Mouse (Mus musculus): ENCODE data around the gene Msantd1.
A peak's percentile ranks its signal among the peaks of the same experiment; 100 is the strongest.
"Not testable (repeated sequence)": the region's sequence is repeated elsewhere in the genome, so short reads cannot be mapped to it uniquely, and the experiment has no call there.

Gene Msantd1

DNA sequence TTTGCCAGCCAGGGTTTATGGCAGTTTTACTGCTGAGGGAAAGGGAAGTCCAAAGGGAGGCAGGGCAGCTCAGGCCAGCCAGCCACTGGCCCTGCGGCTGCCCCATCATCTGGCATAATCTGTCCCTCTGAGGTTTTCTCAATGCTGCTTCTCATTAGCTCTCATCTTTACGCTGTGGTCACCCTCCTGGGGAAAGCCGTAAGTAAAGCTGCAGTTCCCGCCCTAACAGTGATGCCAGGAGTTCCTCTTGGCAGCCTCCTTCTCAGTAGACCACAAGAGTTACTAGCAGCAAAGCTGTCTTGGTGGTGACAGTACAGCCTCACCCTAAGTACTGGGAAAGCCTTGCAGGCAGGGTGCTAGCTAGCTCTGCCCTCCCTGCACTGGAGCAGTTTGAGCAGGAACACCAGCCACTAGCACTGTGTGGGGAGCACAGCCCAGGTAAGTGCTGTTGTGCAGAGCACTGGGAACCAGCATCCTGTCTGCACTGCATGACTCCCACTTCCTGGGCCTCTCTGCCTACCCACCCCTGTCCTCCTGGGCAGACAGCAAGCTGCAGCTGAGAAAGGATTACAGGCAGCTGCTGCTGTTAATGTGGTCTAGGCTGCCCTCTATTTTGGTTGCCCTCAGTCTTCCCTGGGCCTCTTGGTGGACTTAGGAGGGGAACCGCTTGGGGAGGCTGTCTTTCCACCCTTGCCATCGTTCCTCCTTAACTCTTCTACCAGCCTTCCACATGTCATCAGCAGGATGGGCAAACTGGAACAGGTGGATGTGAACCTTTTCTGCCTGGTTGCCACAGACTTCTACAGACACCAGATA is at the start of gene Msantd1:
Gene Msantd1 (plus strand): TSS at position 103 of the 816 bp plus-strand sequence.
- DNase-seq = no peak

DNA sequence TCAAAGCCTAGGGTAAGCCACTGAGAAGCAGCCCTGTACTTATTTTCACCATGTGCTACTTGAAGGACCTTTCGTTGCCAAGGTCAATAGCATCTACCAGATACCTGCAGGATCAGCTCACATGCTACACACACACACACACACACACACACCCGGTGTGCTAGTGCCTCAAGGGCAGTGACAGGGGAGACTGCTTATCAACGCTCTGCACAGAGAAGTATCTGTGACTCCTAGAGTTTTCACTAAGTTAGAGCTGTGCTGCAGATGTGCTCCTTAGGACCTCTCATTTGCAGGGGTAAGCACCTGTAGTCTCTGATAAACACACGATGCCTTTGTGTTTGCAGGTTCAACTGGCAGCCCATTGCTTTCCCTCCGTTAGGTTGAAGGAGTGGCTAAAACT is 42.4 kb upstream of the Msantd1 start:
- no peak for DNase-seq

DNA sequence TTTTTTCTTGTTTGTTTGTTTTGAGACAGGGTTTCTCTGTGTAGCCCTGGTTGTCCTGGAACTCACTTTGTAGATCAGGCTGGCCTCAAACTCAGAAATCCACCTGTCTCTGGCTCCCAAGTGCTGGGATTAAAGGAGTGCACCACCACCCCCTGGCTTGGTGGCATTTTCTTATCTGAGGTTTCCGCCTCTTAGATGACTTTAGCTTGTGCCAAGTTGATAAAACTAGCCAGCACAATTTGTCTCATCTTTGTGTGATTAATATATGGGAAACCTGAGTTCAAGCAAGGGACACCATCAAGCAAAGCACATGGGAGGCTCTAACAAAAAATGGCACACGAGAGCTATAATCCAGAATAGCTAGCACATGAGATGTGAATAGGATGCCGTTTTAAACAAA is 27.5 kb upstream of the Msantd1 start:
- DNase-seq = not testable (repeated sequence)

DNA sequence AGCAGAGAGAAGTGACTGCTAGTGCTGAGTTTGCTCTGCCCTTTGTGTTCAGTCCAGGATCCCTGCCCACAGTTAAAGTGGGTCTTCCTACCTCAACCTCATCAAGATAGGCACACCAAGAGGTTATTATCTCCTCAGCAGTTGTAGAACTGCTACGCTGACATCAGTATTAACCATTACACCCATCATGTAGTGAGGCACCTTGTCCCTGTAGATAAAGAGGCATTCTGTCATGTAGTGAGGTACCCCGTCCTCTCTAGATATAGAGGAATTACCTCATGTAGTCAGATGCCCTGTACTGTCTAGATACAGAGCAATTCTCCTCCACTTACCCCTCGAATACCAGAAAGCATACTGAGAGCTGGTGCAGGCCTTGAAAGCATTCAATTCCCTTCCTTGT is 26.8 kb upstream of the Msantd1 start:
- no peak for DNase-seq

DNA sequence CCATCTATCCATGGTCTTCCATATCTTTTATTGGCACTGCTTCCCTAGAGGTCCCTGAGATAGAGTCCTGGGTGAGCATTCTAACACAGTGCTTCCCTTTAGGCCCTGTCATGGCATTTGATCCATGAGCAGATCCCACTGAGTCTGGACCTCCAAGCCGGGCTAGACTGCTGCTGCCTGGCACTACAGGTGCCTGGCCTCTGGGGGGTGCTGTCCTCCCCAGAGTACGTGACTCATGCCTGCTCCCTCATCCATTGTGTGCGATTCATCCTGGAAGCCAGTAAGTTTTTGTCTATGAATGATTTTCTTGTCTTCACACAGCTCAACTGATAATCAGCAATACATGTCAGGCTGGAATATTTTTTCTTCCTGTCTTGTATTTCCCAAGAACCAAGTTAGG is 22.6 kb upstream of the Msantd1 start:
- no peak for DNase-seq

DNA sequence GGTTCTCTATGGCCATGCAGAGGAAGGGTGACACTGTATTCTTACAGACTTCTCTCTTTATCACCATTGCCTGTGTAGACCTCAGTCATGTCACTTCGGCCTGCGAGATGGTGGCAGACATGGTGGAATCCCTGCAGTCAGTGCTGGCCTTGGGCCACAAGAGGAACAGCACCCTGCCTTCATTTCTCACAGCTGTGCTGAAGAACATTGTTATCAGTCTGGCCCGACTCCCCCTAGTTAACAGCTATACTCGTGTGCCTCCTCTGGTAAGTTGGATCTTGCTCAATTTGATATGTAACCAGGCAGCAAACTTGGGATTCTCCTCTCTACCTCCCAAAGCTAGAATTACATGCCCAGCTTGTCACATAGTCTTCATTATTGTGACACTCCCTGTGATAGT is 18.6 kb upstream of the Msantd1 start:
- no peak for DNase-seq

DNA sequence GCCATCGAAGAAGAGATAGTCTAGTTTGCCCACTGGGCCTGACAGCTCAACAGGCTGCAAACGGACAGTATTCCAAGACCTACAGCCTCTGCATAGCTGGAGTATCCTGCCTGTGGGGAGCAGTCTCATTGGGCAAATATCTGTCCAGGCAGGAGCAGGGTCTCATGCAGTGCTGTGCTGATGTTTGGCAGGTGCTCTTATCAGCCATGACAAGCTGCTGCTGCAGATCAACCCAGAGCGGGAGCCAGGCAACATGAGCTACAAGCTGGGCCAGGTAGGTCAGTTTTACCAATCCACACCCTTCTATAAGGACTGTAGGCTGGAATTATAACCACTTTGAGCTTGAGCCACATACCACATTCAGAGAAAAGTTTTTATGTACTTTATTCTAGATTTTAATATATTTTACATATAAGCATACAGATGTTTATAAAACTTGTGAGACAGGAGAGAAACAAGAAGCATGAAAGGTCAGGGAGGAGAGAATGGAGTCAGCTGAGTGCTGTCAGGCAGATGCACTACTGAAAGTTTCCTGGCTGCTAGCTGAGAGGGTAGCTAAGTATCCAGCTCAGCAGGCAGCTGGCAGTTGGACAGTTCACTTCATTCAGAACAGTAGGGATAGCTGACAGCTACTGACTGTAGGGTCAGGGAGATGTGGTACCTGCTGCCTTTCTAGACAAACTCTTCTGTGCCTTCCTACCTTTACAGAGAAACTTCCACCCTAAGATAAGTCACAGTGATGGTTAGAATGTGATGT is 10.9 kb upstream of the Msantd1 start:
- DNase-seq = no peak

DNA sequence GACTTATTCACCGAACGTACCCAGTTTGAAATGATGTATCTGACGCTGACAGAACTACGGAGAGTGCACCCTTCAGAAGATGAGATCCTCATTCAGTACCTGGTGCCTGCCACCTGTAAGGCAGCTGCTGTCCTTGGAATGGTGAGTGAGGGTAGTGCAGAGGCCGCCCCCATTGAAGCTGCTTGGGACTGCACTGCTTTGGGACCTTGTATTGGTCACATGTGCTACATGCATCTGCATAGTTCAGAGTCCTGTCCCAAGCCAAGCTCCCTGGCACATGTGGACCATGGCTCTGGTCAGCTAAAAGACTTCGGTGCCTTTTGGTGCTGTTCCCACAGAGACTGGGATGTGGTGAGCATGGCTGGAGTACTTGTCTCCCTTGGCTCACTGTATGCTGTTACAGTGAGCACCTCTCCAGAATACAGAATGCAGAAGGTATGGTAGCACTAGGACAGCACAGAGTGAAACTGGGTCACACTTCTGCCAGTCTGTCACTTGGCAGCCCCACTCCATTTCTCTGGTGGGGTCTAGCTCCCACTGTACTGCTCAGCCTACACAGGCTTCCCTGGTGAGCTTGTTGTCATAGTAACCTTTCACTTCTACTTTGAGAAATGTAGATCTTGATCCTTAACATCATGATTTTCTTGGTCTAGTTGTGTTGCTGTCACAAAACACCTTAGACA is 7.9 kb upstream of the Msantd1 start:
- DNase-seq = no peak

DNA sequence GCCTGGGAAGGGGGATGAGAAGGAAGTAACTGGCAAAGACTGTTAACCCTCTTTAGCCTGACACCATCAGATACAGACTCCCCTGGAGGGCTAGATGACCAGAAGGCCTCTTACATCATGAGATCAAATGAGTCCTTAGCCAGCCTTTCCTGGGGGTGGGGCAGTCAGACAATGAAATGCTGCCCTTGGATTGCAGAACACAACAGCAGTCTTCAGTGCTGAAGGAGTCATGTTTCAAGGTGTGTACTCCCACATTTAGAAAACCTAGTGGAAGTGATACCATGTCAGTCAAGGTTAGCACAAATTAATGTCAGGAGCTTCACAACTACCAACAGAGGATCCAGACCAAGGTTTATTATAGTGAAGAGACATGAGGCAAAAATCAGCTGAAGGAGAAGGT is 5.4 kb upstream of the Msantd1 start:
- no peak for DNase-seq

DNA sequence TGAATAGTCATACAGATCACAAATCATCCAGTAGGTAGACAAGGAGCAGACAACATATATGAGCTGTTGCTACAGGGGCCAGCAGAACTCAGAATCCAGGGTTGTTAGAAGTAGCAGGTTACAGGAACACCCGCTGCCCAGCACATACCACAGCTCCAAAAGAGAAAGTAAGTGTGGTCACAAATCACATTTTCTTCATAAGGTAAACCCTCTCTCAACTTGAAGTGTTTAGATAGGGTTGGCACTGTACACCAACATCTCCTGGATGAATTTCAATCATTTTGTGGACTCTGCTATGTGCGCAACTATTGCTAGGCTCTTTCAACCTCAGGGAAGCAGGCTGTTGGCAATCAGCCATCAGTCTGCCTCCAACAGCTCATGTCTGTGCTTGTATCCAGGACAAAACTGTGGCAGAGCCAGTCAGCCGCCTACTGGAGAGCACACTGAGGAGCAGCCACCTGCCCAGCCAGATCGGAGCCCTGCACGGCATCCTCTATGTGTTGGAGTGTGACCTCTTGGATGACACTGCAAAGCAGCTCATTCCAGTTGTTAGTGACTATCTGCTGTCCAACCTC is 4.9 kb upstream of the Msantd1 start:
- DNase-seq = peak; percentile 86

DNA sequence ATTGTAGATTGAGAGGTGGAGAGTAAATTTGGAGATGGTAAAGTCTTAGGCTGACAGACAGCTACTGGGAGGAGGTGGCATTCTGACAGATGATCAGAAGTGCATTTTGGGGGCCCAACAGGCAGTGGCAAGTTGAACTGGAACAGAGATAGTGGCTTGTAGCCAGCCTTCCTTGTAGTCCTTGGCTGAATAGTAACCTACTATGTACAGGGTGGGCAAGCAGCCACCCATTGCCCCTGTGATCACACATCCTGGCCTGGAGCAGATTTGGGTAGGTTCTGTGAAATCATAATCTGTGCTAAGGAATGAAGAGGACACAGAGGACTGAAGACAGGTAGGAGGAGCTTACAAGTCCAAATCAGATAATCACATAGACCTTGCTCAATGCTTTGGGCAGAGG is 3.4 kb upstream of the Msantd1 start:
- no peak for DNase-seq

DNA sequence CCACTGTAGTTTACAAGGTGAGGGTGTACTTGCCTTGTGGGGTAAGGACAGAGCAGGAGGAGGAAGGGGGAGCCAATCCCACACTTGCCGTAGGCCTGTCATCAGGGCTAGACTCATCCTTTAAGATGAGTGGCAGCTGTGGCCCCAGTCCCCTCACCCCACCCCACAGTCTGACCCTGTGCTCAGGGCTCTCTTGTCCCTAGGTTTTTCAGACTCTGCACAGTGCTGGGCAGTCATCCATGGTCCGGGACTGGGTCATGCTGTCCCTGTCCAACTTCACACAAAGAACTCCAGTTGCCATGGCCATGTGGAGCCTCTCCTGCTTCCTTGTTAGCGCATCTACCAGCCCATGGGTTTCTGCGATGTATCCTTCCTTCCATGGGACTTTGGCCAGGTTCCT is 582 bp upstream of the Msantd1 start:
- no peak for DNase-seq

DNA sequence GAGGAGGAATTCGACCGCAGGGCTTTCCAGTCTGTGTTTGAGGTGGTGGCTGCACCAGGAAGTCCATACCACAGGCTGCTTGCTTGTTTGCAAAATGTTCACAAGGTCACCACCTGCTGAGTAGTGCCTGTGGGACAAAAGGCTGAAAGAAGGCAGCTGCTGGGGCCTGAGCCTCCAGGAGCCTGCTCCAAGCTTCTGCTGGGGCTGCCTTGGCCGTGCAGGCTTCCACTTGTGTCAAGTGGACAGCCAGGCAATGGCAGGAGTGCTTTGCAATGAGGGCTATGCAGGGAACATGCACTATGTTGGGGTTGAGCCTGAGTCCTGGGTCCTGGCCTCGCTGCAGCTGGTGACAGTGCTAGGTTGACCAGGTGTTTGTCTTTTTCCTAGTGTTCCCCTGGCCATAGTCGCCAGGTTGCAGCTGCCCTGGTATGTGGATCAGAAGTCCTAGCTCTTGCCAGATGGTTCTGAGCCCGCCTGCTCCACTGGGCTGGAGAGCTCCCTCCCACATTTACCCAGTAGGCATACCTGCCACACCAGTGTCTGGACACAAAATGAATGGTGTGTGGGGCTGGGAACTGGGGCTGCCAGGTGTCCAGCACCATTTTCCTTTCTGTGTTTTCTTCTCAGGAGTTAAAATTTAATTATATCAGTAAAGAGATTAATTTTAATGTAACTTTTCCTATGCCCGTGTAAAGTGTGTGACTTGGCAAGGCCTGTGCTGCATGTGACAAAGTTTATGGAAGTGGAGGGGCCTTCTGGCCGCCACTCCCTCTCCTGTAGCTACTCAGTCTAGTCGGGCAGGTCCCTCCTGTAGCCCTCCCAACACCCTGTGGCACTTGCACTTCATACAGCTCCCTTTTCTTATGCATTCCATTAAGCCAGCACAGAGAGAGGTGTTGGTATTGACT is 1.2 kb downstream of the Msantd1 start:
- no peak for DNase-seq

DNA sequence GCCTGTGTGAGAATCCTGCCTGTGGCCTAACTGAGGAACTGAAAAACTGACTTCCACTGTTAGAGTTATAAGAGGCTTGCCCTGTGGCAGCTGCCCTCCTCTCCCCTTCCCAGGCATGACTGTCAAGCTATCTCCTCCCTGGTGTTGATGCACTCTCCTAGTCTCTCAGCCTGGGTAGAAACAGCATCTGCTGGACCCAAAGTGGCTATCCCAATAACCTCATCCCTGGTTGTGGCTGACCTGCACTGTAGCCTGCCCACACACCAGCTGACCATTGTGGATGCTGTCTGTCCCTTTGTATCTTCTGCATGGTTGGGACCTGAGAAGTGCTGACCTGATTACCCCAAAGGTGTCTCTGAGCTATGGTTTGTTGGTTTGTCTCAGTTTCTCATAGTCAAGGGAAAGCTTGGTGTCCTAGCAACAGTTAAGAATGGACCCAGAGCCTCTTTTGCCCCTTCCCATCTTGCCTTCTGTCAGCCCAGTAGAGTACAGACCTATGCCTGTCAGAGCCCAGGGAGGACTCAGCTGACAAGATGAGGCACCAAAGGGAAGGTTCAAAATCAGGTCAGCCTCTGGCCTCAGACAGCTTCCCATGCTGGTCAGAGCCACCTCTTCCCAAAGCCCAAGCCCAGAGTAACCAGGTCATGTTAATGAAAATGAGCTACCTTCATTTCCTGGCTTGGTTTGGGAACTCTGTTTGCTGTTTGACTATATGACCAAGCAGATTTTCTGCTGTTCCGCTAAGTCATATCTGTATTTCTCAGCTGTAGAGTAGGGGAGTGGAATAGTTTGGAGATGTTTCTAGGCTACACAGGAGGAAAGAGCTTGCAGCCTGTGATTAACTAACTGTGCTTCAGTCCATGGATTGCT is 2.1 kb downstream of the Msantd1 start:
- DNase-seq = no peak

DNA sequence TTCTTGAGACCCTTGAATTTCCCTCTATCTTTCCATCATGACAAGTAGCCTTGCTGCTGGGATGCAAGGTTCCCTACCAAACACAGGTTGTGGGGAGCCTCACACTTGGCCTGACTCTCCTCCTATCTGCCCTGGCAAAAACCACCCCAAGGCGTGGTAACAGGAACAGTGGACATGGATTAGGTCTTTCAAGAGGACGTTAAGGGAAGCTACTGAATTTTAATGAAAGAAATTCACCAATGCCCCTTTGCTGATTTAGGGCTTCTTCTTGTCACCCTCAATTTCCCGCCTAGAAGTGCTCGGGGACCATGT is 2.6 kb downstream of the Msantd1 start:
- DNase-seq = no peak

DNA sequence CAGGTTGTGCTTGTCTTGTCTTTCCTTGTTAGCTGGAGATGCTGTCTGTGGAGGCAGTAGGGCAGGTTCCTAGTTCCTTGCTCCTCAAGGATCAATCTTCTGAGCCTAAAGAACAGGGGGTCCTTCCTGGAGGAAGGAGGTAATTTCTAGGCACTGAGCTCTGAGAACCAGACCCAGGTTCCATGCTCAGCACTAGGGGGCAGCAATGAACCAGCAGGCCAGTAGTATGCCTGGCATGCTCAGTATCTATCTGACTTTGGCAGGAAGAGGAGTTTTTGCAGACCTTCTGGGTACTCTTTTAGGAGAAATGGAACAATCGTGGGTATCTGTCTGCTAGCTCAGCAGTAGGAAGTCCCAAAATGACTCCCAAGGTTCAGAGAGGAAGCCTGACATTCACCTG is 8.0 kb downstream of the Msantd1 start:
- peak; percentile 37 for DNase-seq

DNA sequence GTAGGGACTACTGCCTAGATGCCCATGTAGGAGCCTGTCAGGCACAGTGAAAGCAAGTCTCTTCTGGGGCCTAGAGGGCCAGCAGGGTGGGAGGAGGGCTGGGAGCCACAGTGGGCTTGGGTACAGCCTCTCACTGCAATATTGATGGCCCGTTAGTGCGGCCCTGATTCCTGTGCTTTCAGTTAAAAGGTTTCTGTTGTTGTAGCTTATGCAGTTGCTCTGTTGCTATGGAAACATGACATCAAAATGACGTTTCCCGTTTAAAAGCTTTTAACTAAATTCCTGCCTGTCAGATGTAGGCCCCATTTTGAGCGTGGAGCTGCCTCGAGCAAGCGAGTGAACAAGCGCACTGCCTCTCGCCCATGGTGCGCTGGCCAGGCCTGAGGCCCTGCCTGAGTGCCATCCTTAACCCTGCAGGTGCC is 9.4 kb downstream of the Msantd1 start:
- no peak for DNase-seq

DNA sequence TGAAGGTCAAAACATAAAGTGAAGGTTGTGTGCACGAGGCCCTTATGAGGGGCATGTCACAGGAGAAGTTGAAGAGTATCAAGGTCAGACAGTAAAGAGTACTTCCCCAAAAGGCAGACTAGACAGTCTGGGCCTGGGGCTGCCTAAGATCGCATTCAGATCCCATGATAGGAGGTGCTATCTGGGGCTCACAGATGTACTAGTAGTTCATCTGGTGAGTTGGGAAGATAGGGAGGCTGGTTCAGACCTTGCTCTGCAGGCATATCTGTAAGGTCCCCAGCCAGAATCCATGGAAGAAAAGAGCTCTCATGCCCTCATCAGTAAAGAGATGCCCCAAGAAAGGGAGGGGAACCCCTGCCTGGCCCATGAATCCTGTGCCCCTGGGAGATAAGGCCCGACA is 11.0 kb downstream of the Msantd1 start:
- DNase-seq = no peak

DNA sequence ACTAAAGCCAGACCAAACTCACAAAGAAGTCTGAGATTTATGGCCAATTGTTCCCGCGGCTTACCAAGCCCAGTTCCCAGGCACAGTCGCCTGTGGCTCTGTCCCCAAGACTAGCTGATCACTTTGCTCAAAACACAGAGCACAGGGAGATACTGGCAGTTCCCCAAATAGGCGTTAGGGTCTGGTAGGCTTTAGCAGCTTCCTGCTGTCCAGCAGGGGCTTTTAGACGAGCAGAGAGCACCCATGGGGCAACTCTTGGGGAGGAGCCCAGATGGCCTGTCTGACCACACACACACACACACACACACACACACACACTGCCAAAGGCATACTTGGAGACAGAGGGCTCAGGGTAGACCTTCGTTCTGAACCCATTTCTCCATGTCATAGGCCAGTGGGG is 14.7 kb downstream of the Msantd1 start:
- no peak for DNase-seq

DNA sequence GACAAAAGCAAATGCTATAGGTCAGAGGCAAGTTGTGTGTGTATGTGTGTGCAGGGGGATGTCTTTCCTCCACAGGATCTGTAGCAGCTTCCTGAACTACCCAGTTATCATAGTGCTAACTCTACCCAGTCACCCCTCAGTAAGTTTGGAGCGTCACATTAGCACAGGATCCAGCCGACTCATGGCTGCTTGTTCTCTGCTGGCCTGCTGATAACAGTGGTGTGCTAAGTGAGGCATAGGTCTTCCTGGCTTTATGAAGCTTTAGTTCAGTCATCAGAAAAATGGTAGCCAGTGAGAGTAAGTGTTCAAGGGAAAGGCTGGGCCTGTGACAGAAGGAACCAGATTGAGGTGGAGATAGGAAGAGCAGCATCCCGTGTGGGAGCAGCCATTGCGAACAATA is 16.1 kb downstream of the Msantd1 start:
- no peak for DNase-seq

DNA sequence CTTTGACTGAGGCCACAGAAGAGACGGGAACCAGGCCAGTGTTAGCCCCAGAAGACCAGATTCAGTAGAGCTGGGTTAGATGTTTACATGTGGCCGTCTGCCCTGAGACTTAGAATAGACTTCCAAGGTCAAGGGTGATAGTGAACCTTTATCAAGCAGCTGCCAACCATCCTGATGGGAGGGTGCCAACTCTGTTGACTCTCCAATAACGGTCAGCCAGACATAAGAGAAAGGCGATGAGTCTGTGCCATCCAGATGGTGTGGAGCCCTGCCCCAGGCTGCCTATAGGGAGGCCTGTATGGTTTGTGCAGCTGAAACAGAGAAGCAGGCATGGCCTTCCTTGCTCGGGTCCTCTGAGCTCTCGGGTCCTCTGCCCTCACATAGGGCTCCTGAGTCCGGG is 16.7 kb downstream of the Msantd1 start:
- no peak for DNase-seq

DNA sequence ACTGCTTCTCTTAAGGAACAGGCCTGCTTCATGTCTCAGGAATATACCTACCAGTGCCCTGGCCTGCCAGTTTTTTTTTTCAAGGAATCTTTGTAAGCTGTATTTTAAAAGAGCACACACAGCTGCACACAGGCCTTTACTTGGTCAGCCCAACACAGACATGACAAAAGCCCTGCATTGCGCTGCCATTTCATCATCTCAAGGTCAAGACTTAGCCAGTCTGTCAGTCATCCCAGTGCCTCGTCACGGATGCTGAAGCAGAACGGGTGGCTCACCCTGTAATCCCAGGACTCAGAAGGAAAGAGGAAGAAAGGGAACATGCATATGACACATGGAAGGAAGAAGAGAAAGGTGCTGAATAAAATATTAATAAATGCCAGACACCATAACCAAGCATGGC is 19.8 kb downstream of the Msantd1 start:
- no peak for DNase-seq
